In the genomic region with DNA sequence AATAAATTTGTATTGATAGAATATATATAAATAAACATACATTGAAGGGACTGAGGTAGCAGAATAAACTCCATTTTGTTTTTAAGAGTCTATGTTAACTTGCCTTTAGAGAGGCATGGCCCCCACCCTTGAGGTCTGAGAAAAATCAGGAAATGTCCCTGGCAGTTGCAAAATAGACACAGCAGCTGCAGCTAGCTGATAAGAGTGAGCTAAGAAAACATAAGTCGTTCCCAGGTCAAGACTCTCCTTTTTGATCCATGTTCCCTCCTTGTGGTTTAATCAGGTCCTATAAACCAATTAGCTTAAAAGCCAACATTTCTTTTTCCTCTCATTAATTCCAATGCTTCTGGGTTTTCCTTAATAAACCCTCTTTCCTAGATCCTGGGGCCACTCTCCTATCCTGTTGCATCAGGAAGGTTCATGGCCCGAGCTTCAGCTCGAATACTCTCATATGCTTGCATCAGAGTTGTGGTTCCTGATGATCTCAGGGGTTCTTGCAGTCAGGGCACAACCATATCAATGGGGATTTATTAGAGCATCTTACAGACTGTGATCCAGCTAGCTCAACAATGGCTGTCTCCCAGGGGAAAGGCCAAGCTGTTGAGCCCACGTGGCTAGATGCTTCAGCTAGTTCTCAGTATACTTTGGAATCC, we compare ENCODE assay signal across 11 mouse cellular contexts. TPM values are rescaled to one million over a fixed set of nuclear protein-coding genes. Genes with fewer than 3 reads are reported as not detected.
DNase-seq lines count a peak whose midpoint lies in the region; ATAC-seq lines count a peak whose summit lies in the region.
"Had no signal": no experiment of that assay in that cellular context is flagged by ENCODE, and none has a peak within 500 bp of the region (broad histone marks: within the 10 kb centered on the region; RNA-seq: fewer than 3 reads in every experiment).

No protein-coding gene starts in this region.

- no peaks in the 10 kb centered on the region for H3K27me3 ChIP-seq in heart, embryonic 11.5 days (ENCODE audit: control insufficient read depth, insufficient read depth, low read length)
- H3K27me3 ChIP-seq in megakaryocyte, embryonic 14.5 days (replicated peaks), result no peaks in the 10 kb centered on the region
- H3K27me3 ChIP-seq in liver, embryonic 12.5 days (replicated peaks), result no peaks in the 10 kb centered on the region

- H3K4me1 ChIP-seq in heart, embryonic 11.5 days (ENCODE audit: control insufficient read depth, insufficient read depth, low read length), result no peaks in the 10 kb centered on the region
- peaks cover 39% of the 10 kb centered on the region for H3K4me1 ChIP-seq in megakaryocyte, embryonic 14.5 days
- peaks cover 12% of the 10 kb centered on the region for H3K4me1 ChIP-seq in liver, embryonic 12.5 days

- H3K4me2 ChIP-seq in heart, embryonic 11.5 days, result no peak overlapping the region
- no peak overlapping the region for H3K4me2 ChIP-seq in liver, embryonic 12.5 days

- no peak overlapping the region for H3K4me3 ChIP-seq in heart, embryonic 11.5 days (ENCODE audit: low read depth, low read length)
- peak overlapping the region; percentile 33 for H3K4me3 ChIP-seq in megakaryocyte, embryonic 14.5 days (replicated peaks)
- H3K4me3 ChIP-seq in liver, embryonic 12.5 days, result no peak overlapping the region
- H3K4me3 ChIP-seq: erythroblast, embryonic 14.5 days had no signal

- H3K27ac ChIP-seq in heart, embryonic 11.5 days (ENCODE audit: low read depth, low read length), result no peak overlapping the region
- H3K27ac ChIP-seq in liver, embryonic 12.5 days, result peak overlapping the region; percentile 49; the same call in 1 of the 2 replicates
- H3K27ac ChIP-seq: macrophage had no signal

- H3K9me3 ChIP-seq in heart, embryonic 11.5 days (replicated peaks; ENCODE audit: control insufficient read depth, low read length), result no peaks in the 10 kb centered on the region
- no peaks in the 10 kb centered on the region for H3K9me3 ChIP-seq in megakaryocyte, embryonic 14.5 days
- H3K9me3 ChIP-seq in liver, embryonic 12.5 days (replicated peaks), result no peaks in the 10 kb centered on the region

- no peak overlapping the region for H3K9ac ChIP-seq in heart, embryonic 11.5 days (ENCODE audit: low read depth, low read length)
- no peak overlapping the region for H3K9ac ChIP-seq in liver, embryonic 12.5 days

- peak; percentile 81 for DNase-seq in heart, adult 11 months
- no peak for DNase-seq in T-cell, adult 2 months (ENCODE audit: low spot score)
- DNase-seq: B cell, adult 2 months had no signal

- 34% methylated on average over 4 of the region's 4 CpGs for WGBS in heart, embryonic 11.5 days (ENCODE audit: insufficient replicate concordance)
- 17% methylated on average over 4 of the region's 4 CpGs for WGBS in liver, embryonic 12.5 days (ENCODE audit: insufficient replicate concordance)

- H3K36me3 ChIP-seq in heart, embryonic 11.5 days (ENCODE audit: control insufficient read depth, insufficient read depth, low read length), result no peaks in the 10 kb centered on the region
- peaks cover 8% of the 10 kb centered on the region for H3K36me3 ChIP-seq in megakaryocyte, embryonic 14.5 days (replicated peaks; ENCODE audit: low read length)
- H3K36me3 ChIP-seq in liver, embryonic 12.5 days, result 0 out of 2 replicates have a peak, but pooled peaks cover 6% of the 10 kb centered on the region

- ATAC-seq in heart, embryonic 11.5 days (replicated peaks; ENCODE audit: insufficient number of reproducible peaks, low FRiP score, low TSS enrichment), result no peak
- no peak; the same call in 1 of the 2 replicates for ATAC-seq in megakaryocyte, adult 5-6 weeks (ENCODE audit: poor library complexity, severe bottlenecking)
- ATAC-seq in liver, embryonic 12.5 days, result peak; percentile 84
- no peak for ATAC-seq in CD4-positive, CD25-positive, alpha-beta regulatory T cell, adult 4 months
- ATAC-seq in monocyte, adult 5-6 weeks (replicated peaks; ENCODE audit: insufficient number of reproducible peaks, low FRiP score, low TSS enrichment, poor library complexity, severe bottlenecking), result no peak

RNA-seq across cellular contexts. Expression of a gene that starts 12.1 kb away (rescaled TPM):
- polyA plus RNA-seq in heart, embryonic 11.5 days (2014; fragmentation: Nextera tagmentation; extraction: Ambion mirVana), result 29.2 and 37.0 TPM in 2 replicates
- 1.6 and 14.4 TPM in 2 replicates for polyA plus RNA-seq in megakaryocyte, embryonic 14.5 days (2012; ENCODE audit: insufficient read depth, low replicate concordance)
- total RNA-seq in megakaryocyte, adult 5-6 weeks (2015), result 63.7 and 74.8 TPM in 2 replicates
- total RNA-seq in megakaryocyte, adult 5-6 weeks (2017), result 45.4 and 55.9 TPM in 2 replicates
- polyA plus RNA-seq in liver, embryonic 12.5 days (2016; fragmentation: Nextera tagmentation; extraction: Ambion mirVana), result 12.7 and 13.0 TPM in 2 replicates
- 10 to 100 TPM; 10.8 to 13.4 TPM for polyA plus RNA-seq in CD4-positive, CD25-positive, alpha-beta regulatory T cell, adult 4 months (2017; shearing (Covaris generic))
- 99.3 to 127 TPM (median 119 TPM) in 3 replicates for total RNA-seq in monocyte, adult 5-6 weeks (2017)

RNA-seq across cellular contexts. Expression of a gene that starts 23.2 kb away (rescaled TPM):
- 54.6 and 55.5 TPM in 2 replicates for polyA plus RNA-seq in heart, embryonic 11.5 days (2014; fragmentation: Nextera tagmentation; extraction: Ambion mirVana)
- 10.1 TPM in 1 of 2 replicates, not detected in the other for polyA plus RNA-seq in megakaryocyte, embryonic 14.5 days (2012; ENCODE audit: insufficient read depth, low replicate concordance)
- total RNA-seq in megakaryocyte, adult 5-6 weeks (2015), result 49.2 and 52.5 TPM in 2 replicates
- total RNA-seq in megakaryocyte, adult 5-6 weeks (2017), result 39.6 and 48.4 TPM in 2 replicates
- polyA plus RNA-seq in liver, embryonic 12.5 days (2016; fragmentation: Nextera tagmentation; extraction: Ambion mirVana), result 25.7 and 27.2 TPM in 2 replicates
- 10 to 100 TPM; 18.6 to 19.6 TPM for polyA plus RNA-seq in CD4-positive, CD25-positive, alpha-beta regulatory T cell, adult 4 months (2017; shearing (Covaris generic))
- total RNA-seq in monocyte, adult 5-6 weeks (2017), result 44.8 to 55.6 TPM (median 51.6 TPM) in 3 replicates
